Mouse (Mus musculus) adrenal gland, postnatal 25 days (tissue): ENCODE data around the gene Olfr381. TPM values are rescaled to one million over a fixed set of nuclear protein-coding genes. Genes with fewer than 3 reads are reported as not detected.
"Not testable (repeated sequence)": the region's sequence is repeated elsewhere in the genome, so short reads cannot be mapped to it uniquely, and the experiment has no call there.

Source experiments
- DNase-seq: peaks from one replicate; pipeline ENCODE4 v3.0.0; 2021; ENCODE audit warnings: mixed read lengths
- long read RNA-seq: library from polyadenylated mRNA; stranded (forward); transcript quantifications from one replicate; pipeline ENCODE4 v2.0.0, GENCODE M21; 2021
- total RNA-seq: library from RNA; stranded (reverse); gene quantifications from 2 replicates; pipeline ENCODE4 v1.2.3, GENCODE M21; 2021

The Olfr381 gene
- total RNA-seq = not detected in 2 replicates
- long read RNA-seq = 0 reads

- no peak for DNase-seq
Measured at GRCm38 (mm10) chr11:73491503-73491902, at the start of gene Olfr381. TSS of gene Olfr381 (minus strand) at chr11:73491603.

- not testable (repeated sequence) for DNase-seq
Measured at GRCm38 (mm10) chr11:73528971-73529370, 37.6 kb upstream of the Olfr381 start.

GRCm38 (mm10) chr11:73517097-73517496 lies 25.7 kb upstream of the Olfr381 start, which contains the start of gene Olfr382:
TSS of gene Olfr382 (minus strand) at chr11:73517197.
- DNase-seq = no peak

GRCm38 (mm10) chr11:73457408-73457807 lies 34.0 kb downstream of the Olfr381 start, which contains the start of gene Olfr380:
TSS of gene Olfr380 (minus strand) at chr11:73457508.
- DNase-seq = no peak

Other genes starting within 250 kb of the Olfr381 start
- gene Trpv3, start 224.2 kb downstream of the Olfr381 start, total RNA-seq = 0.27 TPM in 1 of 2 replicates, not detected in the other
- 8.5 and 9.4 TPM in 2 replicates for gene Aspa, start 162.0 kb downstream of the Olfr381 start, total RNA-seq
- not detected in 2 replicates for gene Gm49340, start 161.9 kb downstream of the Olfr381 start, total RNA-seq
- 0.73 TPM in 1 of 2 replicates, not detected in the other for gene Spata22, start 161.9 kb downstream of the Olfr381 start, total RNA-seq
- not detected in 2 replicates for gene Olfr20, start 140.8 kb downstream of the Olfr381 start, total RNA-seq
- not detected in 2 replicates for gene Olfr376, start 120.4 kb downstream of the Olfr381 start, total RNA-seq
- gene Olfr1, start 92.0 kb downstream of the Olfr381 start, total RNA-seq = not detected in 2 replicates
- gene Olfr378, start 63.1 kb downstream of the Olfr381 start, total RNA-seq = not detected in 2 replicates
- gene Olfr380, start 34.1 kb downstream of the Olfr381 start, total RNA-seq = not detected in 2 replicates
- gene Olfr382, start 25.6 kb upstream of the Olfr381 start, total RNA-seq = not detected in 2 replicates
- not detected in 2 replicates for gene Olfr385, start 101.4 kb upstream of the Olfr381 start, total RNA-seq
- not detected in 2 replicates for gene Olfr384, start 107.0 kb upstream of the Olfr381 start, total RNA-seq
- not detected in 2 replicates for gene Zfp735, start 197.2 kb upstream of the Olfr381 start, total RNA-seq